Mouse (Mus musculus) spleen, adult 12 weeks (tissue): ENCODE results near the gene Pctp.

Source experiments
- DNase-seq: peaks from one replicate; pipeline ENCODE4 v3.0.0; 2022; ENCODE audit warnings: low spot score

Gene Pctp

DNA sequence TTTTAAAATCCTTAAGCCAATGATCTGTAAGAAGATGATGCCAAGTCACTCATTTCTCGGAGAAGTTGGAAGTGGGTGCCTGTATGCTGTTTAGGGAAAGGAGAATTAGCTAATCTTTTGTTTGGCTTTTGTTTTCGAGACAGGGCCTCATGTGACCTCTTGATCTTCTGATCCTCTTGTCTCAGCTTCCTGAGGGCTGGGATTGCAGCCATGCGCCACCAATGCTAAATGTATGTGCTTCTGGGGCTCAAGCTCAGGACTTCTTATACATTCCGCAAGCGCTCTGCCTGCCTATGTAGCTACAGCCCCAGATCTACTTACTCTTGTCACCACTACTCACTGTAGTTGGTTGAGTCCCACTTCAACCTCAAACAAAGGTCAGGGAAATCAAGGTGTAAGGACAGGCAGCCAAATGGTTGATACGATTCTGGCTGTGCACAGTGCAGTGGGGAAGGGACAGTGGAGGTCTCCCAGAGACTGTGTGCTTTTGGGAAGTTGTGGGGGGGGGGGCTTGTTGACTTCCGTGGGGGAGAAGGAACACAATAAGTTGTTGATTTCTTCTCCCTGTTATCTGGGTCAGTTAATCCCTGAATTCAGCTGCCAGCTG lies 24.8 kb downstream of the Pctp start:
- DNase-seq = no peak

DNA sequence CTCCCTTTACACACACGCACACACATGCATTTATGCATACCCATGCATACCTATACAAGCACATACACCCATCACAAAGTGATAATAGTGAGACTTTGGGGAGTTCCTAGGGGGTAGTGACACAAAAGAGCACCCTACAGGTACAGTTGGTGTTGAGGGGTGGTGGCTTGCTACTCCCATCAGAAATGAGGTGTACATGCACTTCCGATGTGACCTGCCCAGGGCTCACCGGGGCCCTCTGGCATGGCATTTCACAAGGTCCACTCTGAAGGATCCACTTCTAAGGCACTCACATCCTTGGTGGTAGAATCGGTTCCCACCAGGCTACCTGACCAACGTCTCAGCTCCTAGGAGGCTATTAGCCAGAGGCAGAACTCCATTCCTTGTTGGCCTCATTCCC lies 26.3 kb downstream of the Pctp start:
- no peak for DNase-seq

DNA sequence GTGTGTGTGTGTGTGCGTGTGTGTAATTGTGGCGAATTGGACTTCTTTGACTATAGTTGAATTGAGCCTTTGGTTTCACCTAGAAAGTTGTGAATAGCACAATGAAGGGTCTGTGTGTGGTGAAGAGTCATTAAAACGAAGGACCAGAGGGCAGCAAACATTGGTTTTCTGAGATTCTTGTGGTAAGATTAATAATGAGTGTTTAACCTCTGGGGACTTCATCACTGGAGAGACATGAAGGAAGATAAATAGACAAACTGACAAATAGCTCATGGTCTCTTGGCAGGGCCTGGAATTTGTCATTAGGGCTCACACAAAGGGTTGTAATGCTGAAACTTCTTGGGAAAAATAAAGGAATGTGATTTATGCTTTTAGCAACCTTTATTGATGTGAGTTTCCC lies 31.4 kb downstream of the Pctp start:
- no peak for DNase-seq

DNA sequence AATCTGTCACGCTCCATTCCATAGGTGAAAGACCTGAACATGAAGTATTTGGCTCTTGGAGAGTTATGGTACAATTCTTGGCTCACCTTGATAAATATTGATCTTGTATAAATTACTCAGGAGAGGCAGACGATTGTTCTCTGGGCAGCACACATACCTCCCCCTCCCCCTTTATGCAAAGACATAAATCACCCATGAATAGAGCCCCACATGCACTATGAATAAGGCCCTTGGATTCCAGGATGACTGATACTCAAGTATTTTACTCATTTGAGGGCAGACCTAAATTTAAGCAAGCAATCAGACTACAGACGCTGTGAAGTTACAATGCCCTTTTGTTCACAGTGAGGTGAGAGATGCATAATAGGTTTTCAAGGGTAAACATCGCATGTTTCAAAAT lies 32.0 kb downstream of the Pctp start:
- no peak for DNase-seq

DNA sequence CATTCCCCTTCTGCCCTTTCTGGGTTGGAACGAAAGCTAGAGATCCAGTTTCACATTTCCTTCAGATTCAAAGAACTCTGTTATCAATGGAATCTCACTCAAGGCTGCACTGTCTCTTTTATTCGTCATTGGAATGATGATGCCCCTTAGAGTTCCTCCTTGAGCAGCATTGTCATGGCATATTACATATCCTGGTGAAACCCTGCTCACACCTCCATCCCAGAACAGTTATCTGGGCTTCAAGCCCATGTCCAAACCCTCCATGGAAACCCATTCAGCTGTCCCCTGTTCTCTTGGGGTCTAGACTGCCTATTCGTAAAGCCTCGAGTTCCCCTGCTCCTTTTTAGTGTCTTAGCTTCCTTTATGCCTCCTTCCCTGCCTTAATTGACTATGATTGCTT lies 33.6 kb downstream of the Pctp start:
- no peak for DNase-seq

DNA sequence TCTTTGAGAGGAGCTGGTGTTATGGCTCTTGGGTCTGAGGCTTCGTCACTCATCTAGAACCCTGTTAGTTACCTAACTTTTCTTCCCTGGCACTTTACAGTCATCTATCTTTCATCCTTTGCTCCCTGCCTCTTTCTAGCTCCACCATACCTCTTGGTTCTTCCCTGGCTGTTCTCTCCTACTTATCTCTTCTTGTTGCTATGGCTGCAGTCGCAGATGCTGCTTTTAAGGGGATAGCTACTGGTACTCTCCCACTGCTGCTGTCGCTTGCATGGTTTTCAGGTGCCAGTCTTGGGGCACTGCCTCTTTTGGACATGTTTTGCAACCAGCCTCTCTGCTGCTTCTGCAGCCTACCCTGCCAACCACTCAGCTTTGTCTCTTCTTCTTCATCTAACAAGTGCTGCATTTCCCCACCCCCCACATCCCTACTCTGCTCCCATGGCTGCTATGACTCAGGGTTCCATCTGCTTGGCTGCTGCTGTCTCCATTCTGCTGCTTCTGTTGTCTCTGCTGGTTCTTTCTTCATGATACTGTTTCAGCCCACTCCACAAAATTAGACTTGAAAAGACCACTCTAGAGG lies 51.9 kb downstream of the Pctp start:
- no peak for DNase-seq

DNA sequence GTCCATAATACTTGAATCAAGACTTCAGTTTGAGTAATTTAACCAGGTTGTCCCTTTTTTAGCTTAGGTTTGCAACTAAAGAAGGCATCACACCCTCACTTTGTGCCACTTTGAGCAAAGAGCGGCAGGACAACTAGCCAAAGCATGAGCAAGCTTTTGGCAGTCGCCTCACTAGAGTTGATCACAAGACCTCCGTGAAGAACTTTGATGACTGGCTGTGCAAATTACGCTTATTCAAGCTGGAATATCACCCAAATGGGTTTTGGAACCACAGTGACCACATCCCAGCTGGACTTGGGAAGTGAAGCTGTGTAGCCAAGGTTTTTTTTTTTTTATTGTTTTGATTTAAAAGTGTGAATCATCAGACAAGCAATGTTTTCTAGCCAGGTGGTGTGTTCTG lies 54.9 kb downstream of the Pctp start:
- no peak for DNase-seq

DNA sequence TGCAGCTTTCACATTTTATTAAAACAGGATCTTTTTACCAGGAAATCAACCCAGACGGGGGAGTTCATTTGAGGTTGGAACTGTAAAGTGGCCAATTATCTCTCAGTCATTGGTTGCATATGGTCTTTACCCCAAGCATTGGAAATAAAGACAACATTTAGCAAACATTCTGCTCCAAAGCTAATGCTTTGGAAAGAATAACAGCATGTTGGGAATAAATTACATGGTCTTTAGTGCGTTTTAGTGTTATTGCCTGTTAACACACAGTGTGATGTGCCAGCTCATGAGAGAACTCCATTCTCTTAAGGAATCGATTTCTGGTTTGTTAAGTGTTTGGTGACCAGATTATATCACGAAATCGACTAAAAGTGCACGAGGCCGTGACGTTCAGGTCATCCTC lies 57.5 kb downstream of the Pctp start:
- no peak for DNase-seq

DNA sequence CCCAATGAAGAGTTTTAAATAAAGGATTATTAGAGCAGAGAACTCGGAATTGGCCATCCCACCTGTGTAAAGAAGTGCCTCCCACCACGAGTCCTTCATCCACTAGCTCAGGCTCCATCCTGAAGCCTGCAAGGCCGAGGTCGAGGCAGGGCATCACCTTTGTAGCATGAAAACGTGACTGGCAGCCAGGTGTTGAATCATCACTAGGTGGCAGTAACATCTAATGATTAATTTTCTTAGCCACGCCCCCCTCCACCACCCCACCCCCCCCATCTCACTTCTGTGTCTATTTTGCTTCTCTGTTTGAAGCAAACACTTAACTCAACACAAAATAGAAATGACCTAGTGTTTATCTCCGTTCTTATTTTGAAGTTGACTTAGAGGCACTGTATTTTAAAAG lies 65.5 kb downstream of the Pctp start:
- no peak for DNase-seq
